Mouse (Mus musculus) MEL (cell line): ENCODE data around the gene Slamf8.

Source experiments
- BHLHE40 ChIP-seq: IDR thresholded peaks from 2 replicates; pipeline ENCODE4 v1.6.1; 2012; ENCODE audit warnings: low read depth, mild to moderate bottlenecking, inconsistent platforms, low read length, improper control_type of control experiment, borderline replicate concordance
- CTCF ChIP-seq, 3 experiments: IDR thresholded peaks in 2 of 3; conservative IDR thresholded peaks in 1 of 3; 2 replicates each; pipeline ENCODE4 v1.5.1; 2011 to 2012; ENCODE audit warnings: low read length in 3 of 3, low read depth in 2 of 3, mild to moderate bottlenecking in 2 of 3, improper control_type of control experiment in 1 of 3, inconsistent platforms in 1 of 3, mixed read lengths in 1 of 3, moderate library complexity in 1 of 3; ENCODE audit not compliant: control insufficient read depth in 1 of 3, insufficient read depth in 1 of 3, poor library complexity in 1 of 3, severe bottlenecking in 1 of 3
- JUND ChIP-seq: IDR thresholded peaks from 2 replicates; pipeline ENCODE4 v1.6.1; 2011; ENCODE audit warnings: low read depth, mild to moderate bottlenecking, improper control_type of control experiment, low read length
- MAX ChIP-seq: IDR thresholded peaks from 2 replicates; pipeline ENCODE4 v1.6.1; 2011; ENCODE audit warnings: low read length, improper control_type of control experiment
- POLR2A ChIP-seq, 2 experiments: IDR thresholded peaks; 2 replicates each; pipeline ENCODE4 v1.6.1; 2011 to 2012; ENCODE audit warnings: low read length in 2 of 2, mild to moderate bottlenecking in 2 of 2, control low read depth in 1 of 2, improper control_type of control experiment in 1 of 2, low read depth in 1 of 2, moderate library complexity in 1 of 2; ENCODE audit not compliant: control insufficient read depth in 1 of 2, insufficient read depth in 1 of 2, poor library complexity in 1 of 2
- TBP ChIP-seq: IDR thresholded peaks from 2 replicates; pipeline ENCODE4 v1.8.0; 2011; ENCODE audit warnings: low read depth, low read length, improper control_type of control experiment
- UBTF ChIP-seq: IDR thresholded peaks from 2 replicates; pipeline ENCODE4 v1.6.1; 2012; ENCODE audit warnings: low read depth, mild to moderate bottlenecking, inconsistent platforms, low read length, improper control_type of control experiment, moderate library complexity, borderline replicate concordance; ENCODE audit not compliant: insufficient read depth

GRCm38 (mm10) chr1:172562641-172563464 lies 27.5 kb downstream of the Slamf8 start:
- TF ChIP-seq UBTF (no peak), CTCF (IDR thresholded peaks at IDR 0.05 in 2 of 3, conservative IDR thresholded peaks at IDR 0.05 in 1 of 3; ENCODE audit: control insufficient read depth in 1 of 3, insufficient read depth in 1 of 3, low read depth in 2 of 3, low read length in 3 of 3, poor library complexity in 1 of 3, severe bottlenecking in 1 of 3) (no peak), POLR2A (IDR thresholded peaks at IDR 0.05; ENCODE audit: control insufficient read depth in 1 of 2, insufficient read depth in 1 of 2, low read depth in 1 of 2, low read length in 2 of 2, poor library complexity in 1 of 2) (no peak), BHLHE40 (no peak), JUND (no peak), TBP (no peak), MAX (no peak)
